Mouse (Mus musculus) cerebellum, adult 2 months (tissue): ENCODE measurements around the gene Otud7a. TPM values are rescaled to one million over a fixed set of nuclear protein-coding genes. Genes with fewer than 3 reads are reported as not detected.
A peak's percentile ranks its signal among the peaks of the same experiment; 100 is the strongest.
"Not testable (repeated sequence)": the region's sequence is repeated elsewhere in the genome, so short reads cannot be mapped to it uniquely, and the experiment has no call there.

Experiments used
- DNase-seq, 2 experiments: peaks; one replicate each; pipeline ENCODE4 v3.0.0; 2021
- H3K27ac ChIP-seq: fragments of 200-500 bp; 2 replicates; pipeline ENCODE4 v1.5.1; 2012; ENCODE audit warnings: low read length, control low read depth, inconsistent platforms; ENCODE audit not compliant: insufficient read depth
- H3K27me3 ChIP-seq: fragments of 200-500 bp; 2 replicates; pipeline ENCODE4 v1.6.1; 2012; ENCODE audit warnings: inconsistent platforms, mild to moderate bottlenecking, low read length, moderate library complexity; ENCODE audit not compliant: control insufficient read depth, insufficient read depth
- H3K4me1 ChIP-seq: fragments of 200-500 bp; 2 replicates; pipeline ENCODE4 v1.6.1; 2011; ENCODE audit warnings: low read length; ENCODE audit not compliant: control insufficient read depth, insufficient read depth
- H3K4me3 ChIP-seq: fragments of 200-500 bp; replicated peaks from 2 replicates; pipeline ENCODE3; 2011; ENCODE audit warnings: mild to moderate bottlenecking, low read depth, low read length, control low read depth; ENCODE audit not compliant: insufficient read depth
- CTCF ChIP-seq: fragments of 200-500 bp; IDR thresholded peaks from 2 replicates; pipeline ENCODE4 v1.5.1; 2011; ENCODE audit warnings: low read depth, mild to moderate bottlenecking, control low read depth, low read length, moderate library complexity, borderline replicate concordance; ENCODE audit not compliant: insufficient read depth
- POLR2A ChIP-seq: fragments of 200-500 bp; IDR thresholded peaks from 2 replicates; pipeline ENCODE4 v1.6.1; 2011; ENCODE audit warnings: low read length, control low read depth, borderline replicate concordance; ENCODE audit not compliant: insufficient read depth
- WGBS: fragments of 180-500 bp; shearing (Covaris S2); methylation state at CpG from one replicate; pipeline ENCODE4 v1.1.7; 2018; 5-methylcytosine and 5-hydroxymethylcytosine counted together
- polyA plus RNA-seq: library from polyadenylated mRNA; depleted of rRNA; stranded (reverse); fragments of >200 nt; gene quantifications from 2 replicates; pipeline ENCODE4 v1.2.3, GENCODE M21; 2012

The Otud7a gene
- polyA plus RNA-seq, 1 experiment: 63.6 TPM

DNA sequence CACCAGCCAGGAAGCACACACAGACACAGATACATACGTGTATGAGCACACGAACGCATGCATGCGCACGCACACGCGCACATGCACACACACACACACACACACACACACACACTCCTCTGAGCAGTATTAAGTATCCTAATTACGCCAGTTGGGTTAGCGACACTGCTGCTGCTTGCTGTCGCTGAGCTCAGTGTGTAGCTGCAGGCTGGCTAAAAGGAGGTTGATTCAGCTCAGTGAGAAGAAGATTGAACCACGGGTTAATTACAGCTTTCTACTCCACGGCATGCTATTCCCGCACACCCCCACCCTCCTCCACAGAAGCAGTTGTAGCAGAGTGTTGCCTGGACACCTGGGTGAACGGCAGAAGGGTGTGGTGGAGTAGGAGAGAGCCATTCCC is 224.4 kb downstream of the Otud7a start:
- no peak for DNase-seq
- Histone ChIP-seq H3K4me1 (peaks cover 6% of the 10 kb centered on the region; the same call in 1 of the 2 replicates), H3K27ac (no peak overlapping the region), H3K4me3 (no peak overlapping the region), H3K27me3 (no peaks in the 10 kb centered on the region)
- 78% methylated on average over 14 of the region's 14 CpGs for WGBS
- no peak for TF ChIP-seq CTCF
- TF ChIP-seq POLR2A: no peak

DNA sequence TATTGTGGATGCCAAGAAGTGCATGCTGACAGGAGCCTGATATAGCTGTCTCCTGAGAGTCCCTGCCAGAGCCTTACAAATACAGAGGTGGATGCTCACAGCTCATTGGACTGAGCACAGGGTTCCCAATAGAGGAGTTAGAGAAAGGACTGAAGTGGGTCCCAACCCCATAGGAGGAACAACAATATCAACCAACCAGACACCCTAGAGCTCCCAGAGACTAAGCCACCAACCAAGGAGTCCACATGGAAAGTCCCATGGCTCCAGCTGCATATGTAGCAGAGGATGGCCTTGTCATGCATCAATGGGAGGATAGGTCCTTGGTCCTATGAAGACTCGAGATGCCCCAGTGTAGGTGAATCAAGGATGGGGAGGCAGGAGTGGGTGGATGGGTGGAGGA is 226.4 kb downstream of the Otud7a start:
- H3K27ac ChIP-seq, H3K27me3 ChIP-seq, H3K4me1 ChIP-seq, DNase-seq, H3K4me3 ChIP-seq: not testable (repeated sequence)
- WGBS: 86% methylated on average over 1 of the region's 1 CpGs

- Histone ChIP-seq H3K27me3 (no peaks in the 10 kb centered on the region), H3K4me1 (peaks cover 6% of the 10 kb centered on the region; the same call in 1 of the 2 replicates), H3K4me3 (no peak overlapping the region), H3K27ac (no peak overlapping the region)
- DNase-seq: peak; percentile 77 to 80
- TF ChIP-seq POLR2A (no peak), CTCF (peak; percentile 83)
- 7% methylated on average over 3 of the region's 3 CpGs for WGBS
Observed at GRCm38 (mm10) chr7:63671904-63672303, 227.4 kb downstream of the Otud7a start.

DNA sequence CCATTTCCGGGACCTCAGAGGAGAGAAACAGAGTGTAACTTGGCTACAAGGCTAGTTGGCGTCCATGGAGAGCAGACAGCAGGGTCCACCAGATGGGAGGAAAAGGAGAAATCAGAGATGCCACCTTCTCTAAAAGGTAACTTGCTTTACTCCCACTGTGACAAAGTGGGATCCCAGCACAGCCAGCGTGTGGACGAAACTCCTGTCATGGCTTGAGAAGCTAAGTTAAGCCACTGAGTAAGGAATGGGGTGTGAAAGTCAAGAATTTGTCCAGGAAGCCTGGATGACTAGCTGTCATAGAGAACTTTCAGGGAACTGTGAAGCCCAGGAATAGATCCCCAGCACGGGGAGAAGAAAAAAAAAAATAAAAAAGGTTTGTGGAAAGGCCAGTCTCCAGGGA is 232.1 kb downstream of the Otud7a start:
- DNase-seq: no peak
- 51% methylated on average over 5 of the region's 5 CpGs for WGBS

DNA sequence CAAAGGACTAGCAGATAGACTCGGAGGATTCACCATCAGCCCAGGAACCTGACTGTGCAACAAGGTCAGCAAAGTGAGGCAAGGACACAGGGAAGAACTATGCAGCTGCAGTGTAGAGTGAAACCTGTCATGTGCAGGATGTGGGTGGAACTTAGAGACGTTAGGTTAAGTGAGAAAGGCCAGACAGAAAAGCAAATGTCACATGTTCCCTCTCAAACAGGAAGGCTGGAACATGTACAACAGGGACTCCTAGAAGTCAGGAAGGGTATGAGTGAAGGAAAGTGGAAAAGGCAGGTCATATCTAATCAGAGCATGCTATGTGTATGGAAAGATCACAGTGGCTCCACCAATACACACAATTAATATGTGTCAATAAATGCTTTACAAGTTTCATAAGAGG is 232.6 kb downstream of the Otud7a start:
- H3K27me3 ChIP-seq: no peaks in the 10 kb centered on the region
- H3K4me1 ChIP-seq: peaks cover 2% of the 10 kb centered on the region
- TF ChIP-seq POLR2A: no peak
- no peak for TF ChIP-seq CTCF
- 40% methylated on average over 2 of the region's 2 CpGs for WGBS
- no peak for DNase-seq
- H3K27ac ChIP-seq: no peak overlapping the region
- H3K4me3 ChIP-seq: no peak overlapping the region

More for the DNA sequence above, 232.1 kb downstream of the Otud7a start:
- no peaks in the 10 kb centered on the region for H3K27me3 ChIP-seq
- H3K4me3 ChIP-seq: no peak overlapping the region
- no peak for TF ChIP-seq POLR2A
- no peak for TF ChIP-seq CTCF
- peaks cover 7% of the 10 kb centered on the region for H3K4me1 ChIP-seq
- no peak overlapping the region for H3K27ac ChIP-seq

DNA sequence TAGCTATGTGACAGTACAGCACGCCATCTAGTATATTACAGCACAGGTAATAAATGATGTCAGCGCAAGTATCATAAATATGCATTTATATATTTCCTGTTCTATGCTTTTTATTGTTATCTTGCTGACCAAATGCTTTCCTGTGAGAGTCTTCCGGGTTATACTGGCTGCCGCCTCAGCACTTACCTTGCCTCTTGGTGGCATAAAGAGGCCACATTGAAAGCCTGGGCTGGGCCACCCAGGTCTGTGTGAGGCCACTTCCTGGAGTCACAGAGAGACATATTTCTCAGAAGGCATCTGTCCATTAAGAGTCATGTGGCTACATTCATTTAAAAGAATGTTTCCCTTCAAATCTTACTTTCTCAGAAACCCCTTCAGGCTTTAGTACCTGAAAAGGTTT is 242.5 kb downstream of the Otud7a start:
- Histone ChIP-seq H3K27ac (no peak overlapping the region), H3K4me3 (no peak overlapping the region)

GRCm38 (mm10) chr7:63697921-63698320 is 253.4 kb downstream of the Otud7a start:
- DNase-seq: peak; percentile 47 to 63
- 34% methylated on average over 4 of the region's 4 CpGs for WGBS
- H3K27me3 ChIP-seq: no peaks in the 10 kb centered on the region
- no peak overlapping the region for H3K4me3 ChIP-seq
- no peak for TF ChIP-seq CTCF
- no peak for TF ChIP-seq POLR2A
- H3K27ac ChIP-seq: no peak overlapping the region
- H3K4me1 ChIP-seq: no peaks in the 10 kb centered on the region

More for the DNA sequence above, 242.5 kb downstream of the Otud7a start:
- Histone ChIP-seq H3K4me1 (peaks cover 8% of the 10 kb centered on the region), H3K27me3 (no peaks in the 10 kb centered on the region)
- WGBS: 94% methylated on average over 4 of the region's 4 CpGs
- DNase-seq: no peak
- TF ChIP-seq POLR2A (no peak), CTCF (no peak)

DNA sequence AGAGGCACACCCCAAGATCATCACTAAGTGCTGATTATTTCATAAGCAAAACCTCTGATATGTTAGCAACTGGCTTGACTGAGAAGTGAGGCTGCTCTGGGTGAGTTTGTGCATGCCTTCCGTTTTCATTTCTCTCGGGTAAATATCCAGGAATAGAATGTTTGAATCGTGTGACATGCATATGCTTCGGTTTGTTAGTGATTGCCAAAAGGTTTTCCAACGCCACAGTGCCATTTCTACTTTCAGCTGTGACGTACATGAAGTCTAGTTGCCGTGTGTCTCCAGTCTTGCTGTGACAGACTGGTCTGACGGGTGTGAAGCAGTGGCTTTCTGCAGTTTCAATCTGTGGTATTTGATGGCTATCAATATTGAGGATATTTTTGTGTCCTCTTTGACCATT is 273.4 kb downstream of the Otud7a start:
- H3K4me1 ChIP-seq: peaks cover 5% of the 10 kb centered on the region

More for the DNA sequence above, 273.4 kb downstream of the Otud7a start:
- WGBS: 34% methylated on average over 8 of the region's 8 CpGs
- no peak for TF ChIP-seq POLR2A
- TF ChIP-seq CTCF: no peak
- DNase-seq: peak in 1 of 2 experiments; percentile 5
- H3K27ac ChIP-seq: no peak overlapping the region
- no peak overlapping the region for H3K4me3 ChIP-seq
- H3K27me3 ChIP-seq: no peaks in the 10 kb centered on the region
